Mouse (Mus musculus) ZHBTc4 (cell line): ENCODE data around the gene Tap1.

Source experiments
- DNase-seq: peaks from one replicate; pipeline ENCODE4 v3.0.0-alpha.2; 2011; ENCODE audit warnings: low read depth, low spot score

The Tap1 gene

GRCm38 (mm10) chr17:34179019-34179418 lies 8.3 kb upstream of the Tap1 start:
- no peak for DNase-seq

- DNase-seq: no peak
Observed at GRCm38 (mm10) chr17:34179913-34180859, 7.2 kb upstream of the Tap1 start.

GRCm38 (mm10) chr17:34183564-34184219 lies 3.7 kb upstream of the Tap1 start:
- DNase-seq: no peak

- no peak for DNase-seq
Observed at GRCm38 (mm10) chr17:34185526-34185925, 1.8 kb upstream of the Tap1 start.

GRCm38 (mm10) chr17:34186885-34187260 lies 480 bp upstream of the Tap1 start:
- no peak for DNase-seq

GRCm38 (mm10) chr17:34188010-34188409 lies 657 bp downstream of the Tap1 start:
- no peak for DNase-seq

GRCm38 (mm10) chr17:34188986-34189385 lies 1.6 kb downstream of the Tap1 start:
- DNase-seq: no peak

- DNase-seq: peak; percentile 23
Observed at GRCm38 (mm10) chr17:34192852-34193251, 5.5 kb downstream of the Tap1 start.

GRCm38 (mm10) chr17:34193468-34193867 lies 6.1 kb downstream of the Tap1 start:
- DNase-seq: no peak

- no peak for DNase-seq
Observed at GRCm38 (mm10) chr17:34194723-34195122, 7.4 kb downstream of the Tap1 start.

GRCm38 (mm10) chr17:34196491-34196890 lies 9.1 kb downstream of the Tap1 start:
- no peak for DNase-seq

GRCm38 (mm10) chr17:34196941-34197894 lies 9.9 kb downstream of the Tap1 start, which contains the start of gene Psmb8:
Gene Psmb8, plus strand, starts transcription at chr17:34197721.
- DNase-seq: peak; percentile 83

GRCm38 (mm10) chr17:34197904-34198520 lies 10.7 kb downstream of the Tap1 start:
- DNase-seq: peak; percentile 35

- no peak for DNase-seq
Observed at GRCm38 (mm10) chr17:34198521-34198912, 11.2 kb downstream of the Tap1 start.

- DNase-seq: no peak
Observed at GRCm38 (mm10) chr17:34199050-34199619, 11.8 kb downstream of the Tap1 start.

- DNase-seq: no peak
Observed at GRCm38 (mm10) chr17:34200047-34200446, 12.7 kb downstream of the Tap1 start.

GRCm38 (mm10) chr17:34200772-34201505 lies 13.6 kb downstream of the Tap1 start:
- DNase-seq: no peak

GRCm38 (mm10) chr17:34201506-34202055 lies 14.2 kb downstream of the Tap1 start:
- DNase-seq: no peak

- no peak for DNase-seq
Observed at GRCm38 (mm10) chr17:34202760-34203442, 15.5 kb downstream of the Tap1 start.
